Mouse (Mus musculus): ENCODE measurements at regions not wholly inside any gene's neighbourhood (a gene's known extent, or its start where the extent isn't known, plus 50 kb on each side); places are given as distances from the start of the nearest gene placed in this dataset.

DNA sequence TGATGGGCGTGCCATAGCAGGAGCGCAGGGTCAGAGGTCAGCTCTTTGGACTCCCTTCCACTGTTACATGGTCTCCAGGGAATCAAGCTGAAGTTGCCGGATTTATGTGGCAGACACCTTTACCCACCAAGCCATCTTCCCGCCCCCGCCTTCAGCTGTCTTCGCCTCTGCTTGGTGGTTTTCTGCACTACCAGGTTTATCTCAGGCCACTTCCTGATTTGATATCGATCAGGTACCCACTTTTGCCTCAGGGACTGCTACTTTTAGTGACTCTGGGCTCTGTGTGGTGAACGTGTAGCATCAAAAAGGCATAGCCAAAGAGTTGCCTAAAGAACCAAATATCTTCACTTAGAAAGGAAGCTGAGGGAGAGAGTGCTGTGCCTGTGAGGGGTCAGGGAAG lies 75.5 kb upstream of the Mrps10 start:
- TF ChIP-seq CTCF (IDR thresholded peaks at IDR 0.05; ENCODE audit: low read depth, low read length) = no peak
- no peak for TF ChIP-seq EP300 (IDR thresholded peaks at IDR 0.05; ENCODE audit: insufficient read depth, low read depth, low read length)
